Mouse (Mus musculus): ENCODE results near the gene Tnfsfm13. TPM values are rescaled to one million over a fixed set of nuclear protein-coding genes. Genes with fewer than 3 reads are reported as not detected.
A peak's percentile ranks its signal among the peaks of the same experiment; 100 is the strongest.

The Tnfsfm13 gene
- polyA plus RNA-seq, 1 experiment from 2014 or later: 0.82 TPM

DNA sequence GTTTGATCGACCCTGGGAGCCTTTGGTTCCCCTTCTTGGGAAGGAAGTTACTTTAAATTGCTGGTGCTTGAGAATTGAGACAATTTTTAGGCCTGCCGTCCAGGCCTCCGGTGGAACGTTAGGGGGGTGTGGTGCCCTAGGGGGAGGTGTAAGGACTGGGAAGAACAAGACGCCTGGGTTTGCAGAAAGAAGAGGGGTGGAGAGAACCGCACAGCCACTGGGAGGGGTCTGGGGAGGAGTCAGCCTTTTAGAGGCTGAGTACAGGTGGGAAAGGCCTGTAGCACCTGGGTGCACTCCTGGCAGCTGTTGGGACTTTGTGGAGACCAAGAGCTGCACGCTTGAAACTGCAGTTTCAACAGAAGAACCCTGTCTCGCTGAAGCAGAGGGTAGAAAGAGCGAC, 41.1 kb downstream of the Tnfsfm13 start:
- no peak overlapping the region for H3K4me3 ChIP-seq
- 49% methylated on average over 9 of the region's 9 CpGs for WGBS
- H3K27me3 ChIP-seq (ENCODE audit: insufficient read depth, poor library complexity, severe bottlenecking): no peaks in the 10 kb centered on the region
- H3K27ac ChIP-seq: 0 out of 2 replicates have a peak overlapping the region, but pooled peaks have one; percentile 66
- no peaks in the 10 kb centered on the region for H3K9me3 ChIP-seq
- no peak for DNase-seq (ENCODE audit: low spot score)
- H3K4me1 ChIP-seq (replicated peaks): peaks cover 34% of the 10 kb centered on the region
- peaks cover 97% of the 10 kb centered on the region for H3K36me3 ChIP-seq

DNA sequence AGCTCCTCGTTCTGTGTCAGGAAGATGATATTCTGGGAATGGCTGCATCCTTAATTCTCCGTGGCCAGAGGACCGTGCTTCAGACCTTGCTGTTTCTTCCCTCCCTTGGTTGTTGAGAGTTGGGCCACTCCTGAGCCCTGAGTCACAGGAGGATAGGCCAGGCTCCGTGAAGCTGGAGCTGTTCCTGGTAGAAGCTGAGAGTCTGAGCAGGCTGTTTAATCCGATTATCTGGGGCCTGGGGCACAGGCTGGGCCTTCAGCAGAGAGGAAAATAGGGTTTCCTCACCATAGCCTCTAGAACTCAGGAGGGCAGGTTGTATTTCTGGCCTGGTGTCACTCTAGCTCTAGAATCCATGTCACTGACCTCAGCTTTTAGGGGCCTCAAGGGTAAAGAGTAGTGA, 42.5 kb downstream of the Tnfsfm13 start:
- Histone ChIP-seq H3K27me3 (ENCODE audit: insufficient read depth, poor library complexity, severe bottlenecking) (no peaks in the 10 kb centered on the region), H3K4me1 (replicated peaks) (peaks cover 34% of the 10 kb centered on the region), H3K27ac (peak overlapping the region; percentile 16; the same call in 1 of the 2 replicates), H3K36me3 (peaks cover 98% of the 10 kb centered on the region), H3K4me3 (no peak overlapping the region), H3K9me3 (no peaks in the 10 kb centered on the region)
- no peak for DNase-seq (ENCODE audit: low spot score)
- WGBS: 83% methylated on average over 5 of the region's 5 CpGs

DNA sequence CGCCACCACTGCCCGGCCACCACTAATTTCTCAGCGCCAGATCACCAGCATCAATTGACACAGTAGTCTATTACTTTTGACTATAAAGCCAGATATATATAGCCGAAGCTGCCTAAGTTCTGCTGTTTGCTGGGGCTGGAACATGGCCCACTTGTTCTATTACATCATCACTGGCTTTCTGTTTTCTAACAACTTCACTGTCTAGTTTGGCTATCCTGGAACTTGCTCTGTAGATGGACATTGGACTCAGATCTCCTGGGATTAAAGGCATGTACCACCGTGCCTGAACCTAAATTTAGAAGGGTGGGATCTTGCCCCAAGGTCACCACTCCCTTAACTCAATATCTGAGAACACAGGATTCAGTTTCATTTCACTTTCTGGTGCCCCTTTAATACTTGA, 50.0 kb downstream of the Tnfsfm13 start:
- no peak overlapping the region for H3K4me3 ChIP-seq
- no peaks in the 10 kb centered on the region for H3K27me3 ChIP-seq (ENCODE audit: insufficient read depth, poor library complexity, severe bottlenecking)
- H3K9me3 ChIP-seq: no peaks in the 10 kb centered on the region
- H3K36me3 ChIP-seq: peaks cover 99% of the 10 kb centered on the region
- H3K27ac ChIP-seq: no peak overlapping the region
- 94% methylated on average over 5 of the region's 5 CpGs for WGBS
- no peaks in the 10 kb centered on the region for H3K4me1 ChIP-seq (replicated peaks)
- no peak for DNase-seq (ENCODE audit: low spot score)

DNA sequence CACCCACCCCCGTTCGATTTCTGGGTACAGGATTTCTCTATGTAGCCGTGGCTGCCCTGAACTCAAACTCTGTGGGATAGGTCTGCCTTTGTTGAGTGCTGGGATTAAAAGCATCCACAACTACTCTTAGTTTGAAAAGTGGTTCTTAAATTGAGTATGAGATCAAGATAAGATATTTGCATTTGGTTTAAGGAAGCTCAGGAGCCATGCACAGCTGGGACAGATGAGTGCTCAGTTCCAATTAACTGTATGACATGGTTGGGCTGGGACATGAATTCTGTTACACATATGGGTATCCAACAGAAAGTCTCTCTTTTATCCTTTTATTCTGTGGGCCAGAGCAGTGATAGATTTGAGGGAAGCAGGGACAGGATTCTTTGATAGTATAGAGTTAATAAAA, 60.4 kb downstream of the Tnfsfm13 start:
- no peaks in the 10 kb centered on the region for H3K27me3 ChIP-seq (ENCODE audit: insufficient read depth, poor library complexity, severe bottlenecking)
- peaks cover 28% of the 10 kb centered on the region for H3K4me1 ChIP-seq (replicated peaks)
- H3K27ac ChIP-seq: no peak overlapping the region
- peak overlapping the region; percentile 6; the same call in 1 of the 2 replicates for H3K4me3 ChIP-seq
- DNase-seq (ENCODE audit: low spot score): no peak
- 94% methylated on average over 3 of the region's 3 CpGs for WGBS
- peaks cover 51% of the 10 kb centered on the region for H3K36me3 ChIP-seq
- H3K9me3 ChIP-seq: no peaks in the 10 kb centered on the region

DNA sequence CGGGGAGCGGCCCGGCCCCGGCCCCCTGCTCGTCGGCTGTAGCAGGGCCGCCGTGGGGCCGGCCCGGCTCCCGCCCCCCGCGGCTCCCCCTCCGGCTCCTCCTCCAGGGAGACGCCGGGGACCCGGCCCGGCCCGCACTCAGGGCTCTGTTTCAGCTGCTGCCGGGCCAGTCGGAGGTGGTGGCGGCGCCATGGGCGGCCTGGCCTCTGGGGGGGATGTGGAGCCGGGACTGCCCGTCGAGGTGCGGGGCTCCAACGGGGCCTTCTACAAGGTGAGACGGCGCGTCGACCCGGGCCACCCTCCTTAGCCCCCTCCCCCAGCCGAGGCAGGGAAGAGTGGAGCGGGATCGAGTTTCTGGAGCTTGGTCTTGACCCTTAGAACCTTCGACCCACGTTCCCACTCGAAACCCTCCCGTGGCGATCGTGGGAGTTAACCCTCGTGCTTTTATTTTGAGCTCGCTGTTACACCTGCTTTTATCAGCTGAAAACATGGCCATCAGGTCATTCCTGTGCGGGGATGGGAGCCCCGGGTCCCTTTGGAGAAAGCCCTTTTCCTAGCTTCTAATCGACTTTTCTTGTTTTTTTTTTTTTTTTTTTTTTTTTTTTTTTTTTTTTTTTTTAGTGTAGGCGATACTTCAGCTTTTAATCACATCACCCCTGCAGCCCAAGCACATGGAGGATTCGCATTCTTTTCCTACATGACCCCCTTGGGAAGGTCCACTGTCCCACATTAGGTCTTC, 62.6 kb downstream of the Tnfsfm13 start:
- H3K36me3 ChIP-seq: peaks cover 31% of the 10 kb centered on the region
- H3K9me3 ChIP-seq: no peaks in the 10 kb centered on the region
- H3K27ac ChIP-seq: peak overlapping the region; percentile 99
- H3K27me3 ChIP-seq (ENCODE audit: insufficient read depth, poor library complexity, severe bottlenecking): no peaks in the 10 kb centered on the region
- no peak for DNase-seq (ENCODE audit: low spot score)
- peak overlapping the region; percentile 100 for H3K4me3 ChIP-seq
- H3K4me1 ChIP-seq (replicated peaks): peaks cover 28% of the 10 kb centered on the region
- under 1% methylated on average over 50 of the region's 50 CpGs for WGBS

MicroRNAs encoded within 50 kb of the gene (microRNA counts, 519-probe panel; counts per million panel counts)
- microRNA mmu-miR-1934 (1,255 counts per million, percentile 77 among the panel's probes with 10 or more counts), microRNA mmu-miR-467f (1,255 counts per million, percentile 77 among the panel's probes with 10 or more counts)

Other genes with a start within 250 kb of the Tnfsfm13 start
- 2.0 and 2.6 TPM in 2 replicates for gene Dnah2, start 147.0 kb downstream of the Tnfsfm13 start, polyA plus RNA-seq (2016; fragmentation: Nextera tagmentation; extraction: Ambion mirVana)
- 61.9 and 67.2 TPM in 2 replicates for gene Efnb3, start 135.9 kb downstream of the Tnfsfm13 start, polyA plus RNA-seq (2016; fragmentation: Nextera tagmentation; extraction: Ambion mirVana)
- gene Wrap53, start 115.8 kb downstream of the Tnfsfm13 start, polyA plus RNA-seq (2016; fragmentation: Nextera tagmentation; extraction: Ambion mirVana): 40.6 and 41.4 TPM in 2 replicates
- gene Trp53, start 115.7 kb downstream of the Tnfsfm13 start, polyA plus RNA-seq (2016; fragmentation: Nextera tagmentation; extraction: Ambion mirVana): 166 and 173 TPM in 2 replicates
- gene Atp1b2, start 90.2 kb downstream of the Tnfsfm13 start, polyA plus RNA-seq (2016; fragmentation: Nextera tagmentation; extraction: Ambion mirVana): 7.5 and 7.8 TPM in 2 replicates
- gene Shbg, start 78.2 kb downstream of the Tnfsfm13 start, polyA plus RNA-seq (2016; fragmentation: Nextera tagmentation; extraction: Ambion mirVana): not detected in 2 replicates
- 15.4 and 24.5 TPM in 2 replicates for gene Sat2, start 74.1 kb downstream of the Tnfsfm13 start, polyA plus RNA-seq (2016; fragmentation: Nextera tagmentation; extraction: Ambion mirVana)
- gene Fxr2, start 63.1 kb downstream of the Tnfsfm13 start, polyA plus RNA-seq (2016; fragmentation: Nextera tagmentation; extraction: Ambion mirVana): 37.9 and 47.4 TPM in 2 replicates
- gene Sox15, start 40.8 kb downstream of the Tnfsfm13 start, polyA plus RNA-seq (2016; fragmentation: Nextera tagmentation; extraction: Ambion mirVana): 0.37 TPM in 1 of 2 replicates, not detected in the other
- gene Mpdu1, start 33.5 kb downstream of the Tnfsfm13 start, polyA plus RNA-seq (2016; fragmentation: Nextera tagmentation; extraction: Ambion mirVana): 80.6 and 88.3 TPM in 2 replicates
- gene Cd68, start 29.9 kb downstream of the Tnfsfm13 start, polyA plus RNA-seq (2016; fragmentation: Nextera tagmentation; extraction: Ambion mirVana): 7.2 and 8.7 TPM in 2 replicates
- gene Eif4a1, start 23.7 kb downstream of the Tnfsfm13 start, polyA plus RNA-seq (2016; fragmentation: Nextera tagmentation; extraction: Ambion mirVana): 740 and 935 TPM in 2 replicates
- 116 and 122 TPM in 2 replicates for gene Senp3, start 14.0 kb downstream of the Tnfsfm13 start, polyA plus RNA-seq (2016; fragmentation: Nextera tagmentation; extraction: Ambion mirVana)
- 0.14 and 0.30 TPM in 2 replicates for gene Tnfsf13, start 10.3 kb downstream of the Tnfsfm13 start, polyA plus RNA-seq (2016; fragmentation: Nextera tagmentation; extraction: Ambion mirVana)
- gene Tnfsf12, start 249 bp downstream of the Tnfsfm13 start, polyA plus RNA-seq (2016; fragmentation: Nextera tagmentation; extraction: Ambion mirVana): 2.2 and 2.3 TPM in 2 replicates
- 31.1 and 37.9 TPM in 2 replicates for gene Polr2a, start 62.5 kb upstream of the Tnfsfm13 start, polyA plus RNA-seq (2016; fragmentation: Nextera tagmentation; extraction: Ambion mirVana)
- gene Slc35g3, start 65.9 kb upstream of the Tnfsfm13 start, polyA plus RNA-seq (2016; fragmentation: Nextera tagmentation; extraction: Ambion mirVana): 0.50 TPM in 1 of 2 replicates, not detected in the other
- gene Zbtb4, start 69.8 kb upstream of the Tnfsfm13 start, polyA plus RNA-seq (2016; fragmentation: Nextera tagmentation; extraction: Ambion mirVana): 0.80 and 1.2 TPM in 2 replicates
- 1.6 and 2.2 TPM in 2 replicates for gene Chrnb1, start 99.8 kb upstream of the Tnfsfm13 start, polyA plus RNA-seq (2016; fragmentation: Nextera tagmentation; extraction: Ambion mirVana)
- 0.76 and 1.8 TPM in 2 replicates for gene Fgf11, start 105.8 kb upstream of the Tnfsfm13 start, polyA plus RNA-seq (2016; fragmentation: Nextera tagmentation; extraction: Ambion mirVana)
- gene Tmem102, start 109.5 kb upstream of the Tnfsfm13 start, polyA plus RNA-seq (2016; fragmentation: Nextera tagmentation; extraction: Ambion mirVana): 1.3 and 1.5 TPM in 2 replicates
- not detected in 2 replicates for gene Gm39566, start 119.2 kb upstream of the Tnfsfm13 start, polyA plus RNA-seq (2016; fragmentation: Nextera tagmentation; extraction: Ambion mirVana)
- gene Spem2, start 122.4 kb upstream of the Tnfsfm13 start, polyA plus RNA-seq (2016; fragmentation: Nextera tagmentation; extraction: Ambion mirVana): not detected in 2 replicates
- gene Spem1, start 126.1 kb upstream of the Tnfsfm13 start, polyA plus RNA-seq (2016; fragmentation: Nextera tagmentation; extraction: Ambion mirVana): 0.34 TPM in 1 of 2 replicates, not detected in the other
- gene Nlgn2, start 141.7 kb upstream of the Tnfsfm13 start, polyA plus RNA-seq (2016; fragmentation: Nextera tagmentation; extraction: Ambion mirVana): 5.8 and 9.1 TPM in 2 replicates
- 312 and 362 TPM in 2 replicates for gene Tmem256, start 142.4 kb upstream of the Tnfsfm13 start, polyA plus RNA-seq (2016; fragmentation: Nextera tagmentation; extraction: Ambion mirVana)
- gene Plscr3, start 150.3 kb upstream of the Tnfsfm13 start, polyA plus RNA-seq (2016; fragmentation: Nextera tagmentation; extraction: Ambion mirVana): 85.3 and 88.7 TPM in 2 replicates
- 0.77 and 1.7 TPM in 2 replicates for gene Tnk1, start 162.6 kb upstream of the Tnfsfm13 start, polyA plus RNA-seq (2016; fragmentation: Nextera tagmentation; extraction: Ambion mirVana)
- not detected in 2 replicates for gene Tmem95, start 181.9 kb upstream of the Tnfsfm13 start, polyA plus RNA-seq (2016; fragmentation: Nextera tagmentation; extraction: Ambion mirVana)
- 5.2 and 6.8 TPM in 2 replicates for gene Kctd11, start 185.3 kb upstream of the Tnfsfm13 start, polyA plus RNA-seq (2016; fragmentation: Nextera tagmentation; extraction: Ambion mirVana)
- 1.2 and 1.4 TPM in 2 replicates for gene Acap1, start 199.4 kb upstream of the Tnfsfm13 start, polyA plus RNA-seq (2016; fragmentation: Nextera tagmentation; extraction: Ambion mirVana)
- gene 2810408A11Rik, start 204.9 kb upstream of the Tnfsfm13 start, polyA plus RNA-seq (2016; fragmentation: Nextera tagmentation; extraction: Ambion mirVana): 11.4 and 15.2 TPM in 2 replicates
- gene Neurl4, start 205.0 kb upstream of the Tnfsfm13 start, polyA plus RNA-seq (2016; fragmentation: Nextera tagmentation; extraction: Ambion mirVana): 12.5 and 13.4 TPM in 2 replicates
- gene Gps2, start 217.8 kb upstream of the Tnfsfm13 start, polyA plus RNA-seq (2016; fragmentation: Nextera tagmentation; extraction: Ambion mirVana): 96.8 and 105 TPM in 2 replicates
- 2,350 and 2,667 TPM in 2 replicates for gene Eif5a, start 225.9 kb upstream of the Tnfsfm13 start, polyA plus RNA-seq (2016; fragmentation: Nextera tagmentation; extraction: Ambion mirVana)
- gene Ybx2, start 239.7 kb upstream of the Tnfsfm13 start, polyA plus RNA-seq (2016; fragmentation: Nextera tagmentation; extraction: Ambion mirVana): 2.8 and 2.9 TPM in 2 replicates

Measured in hindbrain, embryonic 10.5 days (tissue).